Mouse (Mus musculus) spleen, postnatal 36 days (tissue): ENCODE results near the gene Sufu.
A peak's percentile ranks its signal among the peaks of the same experiment; 100 is the strongest.

Experiments
- DNase-seq, 2 experiments: peaks; one replicate each; pipeline ENCODE4 v3.0.0; 2022; ENCODE audit warnings: low spot score in 2 of 2, mixed read lengths in 1 of 2

The Sufu gene

DNA sequence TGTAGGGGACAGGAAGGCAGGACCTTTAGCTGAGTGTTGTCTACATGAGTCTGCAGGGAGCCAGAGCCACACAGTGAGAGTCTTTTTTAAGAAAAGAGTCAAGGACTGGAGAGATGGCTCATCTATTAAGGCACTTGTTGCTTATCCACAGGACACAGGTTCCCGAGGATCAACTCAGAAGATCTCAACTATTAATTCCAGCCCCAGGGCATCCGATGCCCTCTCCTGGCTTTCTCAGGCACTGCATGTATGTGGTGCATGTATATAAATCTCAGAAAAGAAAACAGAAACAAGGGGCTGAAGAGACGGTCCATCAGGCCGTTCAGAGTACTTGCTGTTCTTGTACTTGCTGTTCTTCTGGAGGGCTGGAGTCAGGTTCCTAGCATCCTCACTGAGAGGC lies 4.7 kb upstream of the Sufu start:
- DNase-seq: peak in 1 of 2 experiments; percentile 20

- DNase-seq: no peak
Measured at GRCm38 (mm10) chr19:46394712-46395108, 2.0 kb upstream of the Sufu start.

- DNase-seq: peak; percentile 96 to 98
Measured at GRCm38 (mm10) chr19:46395109-46396009, 1.3 kb upstream of the Sufu start, which contains the start of gene Actr1a. Gene Actr1a, minus strand, starts transcription at chr19:46395748.

DNA sequence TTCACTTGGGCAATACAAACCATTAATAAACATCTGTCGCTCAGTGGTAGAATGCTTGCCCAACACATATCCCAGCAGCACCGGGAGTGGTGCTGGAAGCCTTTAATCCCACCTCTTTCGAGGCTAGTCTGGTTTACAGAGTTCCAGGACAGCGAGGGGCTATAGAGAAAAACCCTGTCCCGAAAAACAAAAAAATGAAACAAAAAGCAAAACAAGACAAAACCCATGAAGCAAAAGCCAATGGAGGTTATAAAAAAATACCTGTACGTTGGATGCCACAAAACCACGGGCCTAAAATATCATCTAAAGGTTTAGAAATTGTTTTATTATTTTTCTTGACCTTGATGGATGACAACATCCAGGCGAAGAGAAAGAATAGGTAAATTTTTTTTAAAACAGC lies 587 bp upstream of the Sufu start:
- no peak for DNase-seq

- DNase-seq: no peak
Measured at GRCm38 (mm10) chr19:46397436-46398001, 823 bp downstream of the Sufu start.

- no peak for DNase-seq
Measured at GRCm38 (mm10) chr19:46398401-46398800, 1.7 kb downstream of the Sufu start.

DNA sequence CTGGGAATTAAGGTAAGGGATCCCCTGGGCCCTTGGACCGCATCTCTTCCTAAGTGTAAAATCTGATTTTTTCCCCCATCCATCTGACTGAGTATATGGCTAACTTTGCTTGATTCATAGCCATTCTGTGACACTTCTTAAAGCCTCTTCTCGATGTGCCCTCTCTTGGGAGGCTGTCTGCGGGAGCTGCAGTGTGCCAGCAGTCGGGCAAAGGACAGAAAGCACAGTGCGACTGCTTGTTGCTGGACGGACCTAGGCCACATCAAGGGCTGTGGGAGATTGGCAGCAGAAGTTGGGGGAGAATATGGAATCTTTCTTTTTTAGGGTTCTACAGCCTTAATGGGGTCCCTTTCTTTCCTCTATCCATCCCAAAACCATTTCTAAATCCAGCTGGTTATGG lies 2.7 kb downstream of the Sufu start:
- no peak for DNase-seq

DNA sequence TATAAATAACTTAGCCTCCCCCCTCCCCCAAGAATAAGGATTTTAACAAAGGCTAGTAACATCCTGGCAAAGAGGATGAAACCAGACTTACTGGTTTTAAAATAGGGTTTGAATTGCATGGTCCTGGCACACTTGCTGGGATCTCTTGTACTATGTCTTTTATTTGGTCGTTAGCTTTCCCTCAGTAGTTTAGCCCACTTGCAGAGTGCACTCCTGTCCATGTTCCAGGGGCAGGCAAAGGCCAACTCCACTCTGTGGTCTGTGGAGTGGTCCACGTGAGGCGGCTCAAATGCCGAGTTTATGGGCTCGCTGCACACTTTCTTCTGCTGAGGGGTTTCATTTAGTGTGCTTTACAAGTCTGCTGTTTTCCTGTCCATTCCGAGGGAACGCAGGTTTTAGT lies 3.2 kb downstream of the Sufu start:
- no peak for DNase-seq

GRCm38 (mm10) chr19:46400558-46400957 lies 3.9 kb downstream of the Sufu start:
- no peak for DNase-seq

DNA sequence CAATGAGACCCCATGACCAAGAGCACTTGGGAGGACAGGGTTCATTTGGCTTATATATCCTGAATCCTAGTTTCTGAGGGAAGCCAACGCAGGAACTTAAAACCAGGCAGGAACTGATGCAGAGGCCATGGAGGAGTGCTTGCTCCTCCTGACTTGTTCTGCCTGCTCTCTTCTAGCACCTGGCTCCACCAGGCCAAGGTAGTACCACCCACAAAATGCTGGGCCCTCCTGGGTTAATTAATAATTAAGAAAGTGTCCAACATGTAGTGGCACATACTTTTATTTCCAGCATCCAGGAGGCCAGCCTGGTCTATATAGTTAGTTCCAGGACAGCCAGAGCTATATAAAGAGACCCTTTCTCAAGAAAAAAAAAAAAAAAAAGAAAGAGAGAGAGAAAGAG lies 7.3 kb downstream of the Sufu start:
- no peak for DNase-seq

DNA sequence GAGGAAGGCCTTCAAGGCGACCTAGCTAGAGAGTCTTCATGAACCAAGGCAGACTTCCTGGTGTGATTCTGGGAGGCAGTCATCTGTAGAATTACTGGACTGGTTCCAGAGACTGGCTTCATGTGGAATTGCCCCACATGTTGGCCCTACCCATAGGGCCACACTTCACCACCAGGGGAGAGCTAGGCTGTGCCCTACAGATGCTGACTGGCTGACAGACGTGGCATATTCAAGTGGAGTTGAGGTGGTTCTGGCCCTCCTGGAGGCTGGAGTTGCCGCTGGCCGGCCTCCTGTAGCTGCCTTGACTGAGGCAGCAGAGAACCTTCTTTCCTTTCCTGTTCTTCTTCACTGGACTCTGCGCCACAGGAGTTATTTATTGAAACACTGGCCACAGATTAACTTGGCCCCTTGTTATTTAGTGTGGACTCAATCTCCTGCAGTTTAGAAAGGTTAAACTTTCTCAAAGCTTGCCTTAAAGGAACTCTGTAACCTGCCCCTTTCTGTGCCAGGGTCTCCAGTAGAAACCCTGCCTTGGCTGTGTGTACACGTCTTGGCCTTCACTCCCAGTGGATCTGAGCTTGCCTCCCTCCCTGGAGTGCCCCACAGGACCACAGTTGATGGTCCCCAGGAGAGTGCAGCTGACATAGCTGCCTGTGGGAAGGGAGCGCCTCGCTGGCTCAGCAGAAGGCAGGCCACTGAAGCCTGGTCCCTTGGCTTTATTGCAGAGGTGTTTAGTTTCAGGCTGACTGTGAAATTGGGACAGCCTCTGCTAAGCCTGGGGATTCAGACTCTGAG lies 10.1 kb downstream of the Sufu start:
- no peak for DNase-seq

DNA sequence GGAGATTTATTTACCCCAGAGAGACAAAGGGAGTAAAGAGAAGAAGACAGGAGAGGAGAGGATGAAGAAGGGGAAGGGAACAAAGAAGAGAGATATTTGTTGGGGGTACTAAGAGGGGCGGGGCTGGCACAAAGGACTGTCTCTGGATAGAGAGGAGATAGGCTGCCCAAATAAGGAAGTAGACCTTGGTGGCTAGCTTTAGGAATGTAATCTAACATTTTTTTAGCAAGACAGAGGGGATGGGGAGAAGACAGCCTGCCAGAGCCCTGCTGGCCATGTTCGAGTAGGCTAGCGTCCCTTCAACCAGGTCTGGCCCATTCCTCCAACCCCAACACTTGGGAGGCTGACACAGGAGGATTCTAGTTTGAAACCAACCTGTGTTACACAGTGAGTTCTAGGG lies 12.8 kb downstream of the Sufu start:
- no peak for DNase-seq

DNA sequence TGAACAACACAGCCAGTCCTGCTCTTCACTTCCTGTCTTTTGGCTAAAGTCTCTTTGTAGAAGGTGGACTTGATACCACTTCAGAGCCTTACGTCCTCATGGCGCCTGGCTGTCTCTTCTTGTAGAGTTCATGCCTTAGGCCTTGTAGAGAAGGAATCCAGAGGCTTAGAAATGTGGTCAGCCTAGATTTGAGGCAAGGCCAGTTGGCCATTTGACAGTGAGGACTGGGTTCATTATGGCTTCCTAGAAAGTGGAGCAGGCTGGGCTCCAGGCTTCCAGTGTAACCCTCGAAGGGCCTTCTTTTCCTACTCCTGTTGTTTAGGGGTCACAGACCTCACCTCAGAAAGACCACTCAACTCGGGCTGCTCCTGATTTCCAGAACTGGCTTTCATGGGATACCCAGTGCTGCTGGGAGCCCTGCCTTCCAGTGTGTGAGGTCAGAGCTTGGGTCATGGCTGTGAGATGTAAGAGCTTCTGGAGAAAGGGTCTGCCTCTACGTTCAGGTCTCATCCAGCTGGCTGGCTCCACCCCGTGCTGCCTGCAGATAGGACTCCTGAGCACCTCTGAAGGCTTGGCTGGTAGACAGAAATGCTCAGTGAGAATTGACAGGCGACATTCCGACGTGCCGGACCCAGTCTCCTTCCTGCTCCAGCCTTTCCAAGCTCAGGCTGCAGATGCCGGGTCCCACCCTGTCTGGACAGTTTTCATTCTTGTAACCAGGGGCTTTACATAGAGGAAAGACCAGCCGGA lies 15.5 kb downstream of the Sufu start:
- DNase-seq: no peak

- DNase-seq: no peak
Measured at GRCm38 (mm10) chr19:46413969-46414368, 17.3 kb downstream of the Sufu start.

DNA sequence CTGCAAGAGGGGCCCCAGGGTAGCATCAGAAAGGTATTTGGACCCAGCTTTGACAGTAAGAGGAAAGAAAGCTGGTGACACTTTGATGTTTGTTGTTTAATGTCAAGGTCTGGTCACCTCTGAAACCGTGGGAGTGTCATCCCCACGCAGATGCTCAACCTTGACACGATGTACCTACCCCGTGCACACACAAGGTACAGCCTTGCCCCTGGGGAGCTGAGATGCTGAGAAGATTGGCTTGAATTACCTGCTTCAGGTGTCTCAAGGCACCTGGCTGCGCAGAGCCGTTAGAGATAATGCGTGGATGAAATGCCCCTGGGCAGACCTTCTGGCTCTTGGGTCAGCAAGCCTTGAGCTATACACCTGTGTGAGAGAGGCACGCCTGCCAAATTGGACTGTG lies 17.8 kb downstream of the Sufu start:
- DNase-seq: no peak

DNA sequence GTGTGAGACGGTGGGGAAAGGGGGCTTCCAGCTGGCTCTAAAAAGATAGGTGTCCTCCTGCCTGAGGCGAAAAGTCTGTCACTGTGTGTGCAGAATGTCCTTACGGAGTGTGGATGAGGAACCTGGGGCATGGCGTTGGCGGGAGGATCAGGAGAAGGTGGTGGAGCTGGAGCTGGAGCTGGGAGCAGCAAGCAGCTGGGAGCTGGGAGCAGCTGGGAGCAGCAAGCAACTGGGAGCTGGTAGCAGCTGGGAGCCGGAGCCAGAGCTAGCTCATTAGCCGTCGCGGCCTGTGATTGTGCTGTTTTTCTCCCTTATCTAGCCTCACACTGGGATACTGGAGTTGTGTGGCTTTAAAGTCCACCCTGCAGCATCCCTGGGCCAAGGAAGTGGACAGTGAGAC lies 19.6 kb downstream of the Sufu start:
- no peak for DNase-seq

- DNase-seq: no peak
Measured at GRCm38 (mm10) chr19:46418051-46418450, 21.4 kb downstream of the Sufu start.

GRCm38 (mm10) chr19:46420410-46420809 lies 23.7 kb downstream of the Sufu start:
- no peak for DNase-seq

DNA sequence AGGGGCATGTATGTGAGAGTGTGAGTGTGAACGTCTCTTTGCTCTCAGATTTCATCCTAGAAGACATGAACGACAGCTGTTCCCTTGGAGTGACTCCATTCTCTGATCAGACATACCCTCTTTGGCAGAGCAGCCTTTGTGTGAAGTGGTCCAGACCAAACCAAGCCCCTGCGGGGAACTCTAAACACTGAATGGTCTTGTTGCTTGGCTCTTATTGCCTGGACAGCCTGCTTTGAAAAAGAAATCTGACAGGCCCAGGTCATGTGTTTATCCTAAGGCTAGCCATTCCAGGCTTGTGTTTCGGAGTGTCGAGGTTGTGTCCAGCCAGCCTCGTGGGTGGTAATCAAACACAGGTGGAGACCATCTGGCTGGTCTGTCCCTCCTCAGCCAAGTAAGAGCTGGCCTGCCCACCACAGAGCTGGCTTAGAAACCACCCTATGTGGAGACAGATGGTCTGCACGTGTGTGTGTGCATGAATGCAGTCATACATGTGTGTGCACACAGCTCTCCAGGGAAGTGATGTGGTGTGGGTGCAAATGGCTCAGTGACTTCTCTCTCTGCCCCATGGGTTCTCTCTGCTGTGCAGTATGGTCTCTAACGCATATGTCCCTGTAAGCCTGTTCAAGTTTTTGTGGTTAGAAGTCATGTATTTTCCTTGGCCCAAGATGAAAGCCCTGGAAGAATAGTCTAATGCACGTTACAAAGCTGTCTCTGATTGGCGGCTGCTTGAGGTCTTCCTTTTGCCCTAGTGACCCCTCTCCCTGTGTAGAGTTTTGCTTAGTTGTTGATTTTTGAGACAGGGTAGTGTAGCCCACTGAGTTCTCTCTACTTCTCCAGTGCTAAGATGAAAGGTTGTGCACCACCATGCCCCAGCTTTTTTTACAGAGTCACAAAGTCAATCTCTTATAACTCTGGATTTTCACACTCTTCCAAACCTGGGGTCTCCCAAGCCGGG lies 26.0 kb downstream of the Sufu start:
- DNase-seq: no peak

GRCm38 (mm10) chr19:46425266-46425665 lies 28.6 kb downstream of the Sufu start:
- DNase-seq: no peak

DNA sequence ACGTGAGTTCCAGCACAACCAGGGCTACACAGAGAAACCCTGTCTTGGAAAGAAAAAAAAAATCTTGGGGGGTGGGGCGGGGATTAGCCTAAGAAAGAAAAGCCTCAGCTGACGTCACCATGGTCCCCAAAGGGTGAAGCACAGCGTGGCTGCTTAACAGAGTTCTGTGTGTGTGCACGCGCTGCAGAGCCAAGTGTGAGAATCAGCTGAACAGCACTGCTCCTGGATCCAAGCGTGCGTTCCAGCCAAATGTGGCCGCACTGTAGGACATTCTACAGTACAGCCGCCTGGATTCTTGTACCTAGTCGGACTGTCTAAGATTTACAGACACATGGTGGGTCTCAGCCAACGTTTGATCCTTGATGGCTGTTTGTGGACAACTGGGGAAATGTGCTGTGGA lies 29.8 kb downstream of the Sufu start:
- DNase-seq: no peak
